Mouse (Mus musculus) yolk sac, embryonic 10.5 days (tissue): ENCODE measurements around the gene Sipa1l2.

Source experiments
- DNase-seq: peaks from one replicate; pipeline ENCODE4 v3.0.0-alpha.2; 2017; ENCODE audit warnings: low spot score

Gene Sipa1l2

GRCm38 (mm10) chr8:125462901-125463300 lies 106.7 kb downstream of the Sipa1l2 start:
- no peak for DNase-seq

DNA sequence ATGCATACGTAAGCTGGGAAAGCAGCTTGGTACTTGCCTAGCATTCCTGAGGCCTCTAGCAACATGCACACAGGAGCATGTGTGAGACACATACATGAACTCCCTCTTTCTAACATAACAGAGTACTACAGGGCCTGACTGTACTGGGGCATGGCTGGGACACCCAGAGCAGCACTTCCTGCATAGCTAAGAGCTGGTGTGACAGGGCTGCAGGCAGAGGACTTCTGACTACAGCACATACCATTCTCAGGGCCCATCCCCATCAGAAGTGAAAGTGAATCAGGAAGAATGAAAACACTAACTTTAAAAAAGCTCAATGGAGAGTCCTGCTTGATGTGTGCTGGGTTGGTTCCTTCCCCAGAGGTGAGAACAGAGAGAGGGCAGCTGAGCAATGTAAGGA lies 108.1 kb downstream of the Sipa1l2 start:
- DNase-seq, result no peak

DNA sequence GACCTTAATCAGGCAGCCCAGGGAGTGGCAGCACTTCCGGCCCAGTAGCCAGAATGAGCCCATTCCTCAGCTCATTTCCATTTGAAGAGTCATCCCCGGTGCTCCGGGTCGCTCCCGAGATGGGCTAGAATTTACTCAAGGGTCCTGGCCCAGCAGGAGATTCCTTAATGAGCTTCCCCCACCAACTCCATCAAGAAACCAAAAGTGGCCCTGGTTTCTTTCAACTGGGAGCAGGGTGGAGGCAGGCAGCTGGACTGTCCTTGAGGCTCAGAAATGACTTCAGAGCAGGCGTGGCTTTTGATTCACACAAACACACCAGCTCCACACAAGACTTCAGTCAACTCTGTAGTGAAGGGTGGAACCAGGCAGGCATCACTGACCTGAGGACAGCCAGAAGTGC lies 109.0 kb downstream of the Sipa1l2 start:
- no peak for DNase-seq

DNA sequence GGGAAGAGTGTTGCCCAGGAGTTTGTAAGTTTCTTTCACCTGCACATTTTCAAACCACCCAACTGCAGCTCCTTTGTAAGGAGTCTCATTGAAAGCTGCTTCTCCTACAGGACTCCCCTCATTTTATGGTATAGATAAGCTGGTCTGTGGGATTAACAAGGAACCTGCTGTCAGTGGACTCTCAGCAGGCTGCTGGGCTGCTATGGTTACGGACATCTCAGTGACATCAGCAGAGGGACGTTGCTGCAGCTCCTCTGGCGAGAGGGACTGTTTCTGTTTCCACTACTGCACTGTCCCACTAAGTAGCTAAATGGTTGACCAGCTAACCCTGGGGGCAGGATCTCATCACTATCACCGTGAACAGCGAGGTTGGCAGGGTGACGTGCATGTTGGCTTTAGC lies 120.6 kb downstream of the Sipa1l2 start:
- DNase-seq, result no peak

- no peak for DNase-seq
Observed at GRCm38 (mm10) chr8:125447543-125447942, 122.1 kb downstream of the Sipa1l2 start.

GRCm38 (mm10) chr8:125446236-125446635 lies 123.4 kb downstream of the Sipa1l2 start:
- peak; percentile 66 for DNase-seq

DNA sequence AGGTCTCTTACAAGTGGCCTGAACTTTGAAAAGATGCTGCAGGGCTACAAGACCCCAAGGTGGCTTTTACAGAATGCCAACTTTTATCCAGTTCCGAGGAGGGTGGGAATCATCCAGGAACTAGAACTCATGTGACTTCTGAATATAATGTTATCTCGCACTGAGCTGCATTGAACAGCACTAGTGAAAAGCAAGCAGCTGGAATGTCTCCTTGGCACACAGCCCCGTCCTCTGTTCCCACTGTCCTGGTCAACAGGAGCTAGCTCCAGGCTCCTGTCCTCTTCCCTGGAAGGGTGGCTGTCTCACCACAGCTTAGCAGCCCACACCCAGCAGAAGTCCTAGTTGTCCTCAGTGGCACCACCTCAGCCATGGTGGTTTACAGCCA lies 124.4 kb downstream of the Sipa1l2 start:
- no peak for DNase-seq

GRCm38 (mm10) chr8:125444457-125445224 lies 125.0 kb downstream of the Sipa1l2 start:
- peak; percentile 83 for DNase-seq

GRCm38 (mm10) chr8:125435320-125436100 lies 134.1 kb downstream of the Sipa1l2 start:
- no peak for DNase-seq

- no peak for DNase-seq
Observed at GRCm38 (mm10) chr8:125434151-125434550, 135.5 kb downstream of the Sipa1l2 start.

DNA sequence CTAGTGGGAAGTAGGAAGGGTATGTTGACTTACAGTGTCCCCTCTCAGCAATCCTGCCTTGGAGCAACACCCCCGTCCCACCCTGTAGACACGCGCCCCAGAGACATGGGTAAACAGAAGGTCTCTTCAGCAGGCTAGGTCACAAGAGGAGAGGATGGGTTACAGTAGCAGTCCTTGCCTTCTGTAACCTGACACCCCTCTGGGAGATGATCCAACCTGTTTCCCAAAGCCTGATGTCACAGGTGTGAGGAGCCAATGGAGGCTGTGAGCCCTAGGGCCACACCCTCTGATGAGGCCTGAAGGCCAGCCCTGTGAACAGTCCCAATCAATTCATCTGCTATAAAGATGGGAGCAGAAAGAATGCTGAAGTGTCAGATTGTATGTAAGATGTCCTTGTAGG lies 138.3 kb downstream of the Sipa1l2 start:
- no peak for DNase-seq

DNA sequence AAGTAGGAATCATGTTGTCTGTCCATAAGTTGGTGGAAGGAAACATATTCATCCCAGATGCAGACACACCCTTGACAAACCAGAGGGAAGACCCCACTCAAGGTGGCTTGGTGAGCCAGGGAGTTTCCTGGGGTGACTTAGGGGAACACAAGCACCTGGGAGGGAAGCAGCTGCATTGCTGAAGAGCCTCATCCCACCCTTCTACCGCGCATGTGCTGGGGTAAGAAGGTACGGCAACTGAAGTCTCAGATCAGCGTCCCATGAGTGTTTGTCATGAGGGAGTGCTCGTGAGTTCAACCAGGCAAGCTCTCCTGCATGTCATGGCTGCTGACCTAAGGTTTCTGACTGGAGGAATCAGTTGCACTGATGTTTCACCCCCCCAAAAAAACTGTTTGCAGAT lies 138.8 kb downstream of the Sipa1l2 start:
- DNase-seq, result no peak

DNA sequence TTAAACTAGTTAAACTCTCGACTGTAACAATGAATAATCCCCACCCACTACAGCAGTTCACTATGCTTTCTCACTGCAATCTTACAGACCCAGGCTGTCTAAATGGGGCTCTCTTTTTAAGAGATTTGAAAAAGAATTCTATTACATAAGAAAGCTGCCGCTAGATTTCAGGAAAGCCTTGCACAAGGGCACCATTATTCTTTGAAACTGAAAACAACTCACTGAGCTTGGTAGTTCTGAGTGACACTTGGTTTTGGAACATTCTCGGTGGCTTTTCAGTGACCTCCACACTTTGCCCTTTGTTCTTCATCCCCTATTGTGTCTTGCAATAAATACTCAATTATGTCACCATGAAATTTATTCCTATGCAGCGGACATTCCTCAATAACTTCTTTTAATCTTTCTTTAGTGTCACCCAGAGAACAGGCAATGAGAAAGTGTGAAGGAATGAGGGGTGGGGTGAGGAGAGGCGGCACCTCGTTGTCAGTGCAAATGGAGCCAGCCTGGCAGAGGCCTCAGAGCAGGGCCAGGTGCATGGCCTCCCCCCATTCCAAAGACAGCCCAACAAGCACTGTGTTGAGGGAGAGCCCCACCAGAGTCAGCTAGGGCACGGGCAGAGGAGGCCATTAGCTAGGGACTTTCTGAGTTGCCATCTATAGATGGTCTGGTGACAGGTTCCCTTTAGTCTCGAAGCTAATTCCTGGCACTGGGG lies 140.5 kb downstream of the Sipa1l2 start:
- DNase-seq, result no peak

DNA sequence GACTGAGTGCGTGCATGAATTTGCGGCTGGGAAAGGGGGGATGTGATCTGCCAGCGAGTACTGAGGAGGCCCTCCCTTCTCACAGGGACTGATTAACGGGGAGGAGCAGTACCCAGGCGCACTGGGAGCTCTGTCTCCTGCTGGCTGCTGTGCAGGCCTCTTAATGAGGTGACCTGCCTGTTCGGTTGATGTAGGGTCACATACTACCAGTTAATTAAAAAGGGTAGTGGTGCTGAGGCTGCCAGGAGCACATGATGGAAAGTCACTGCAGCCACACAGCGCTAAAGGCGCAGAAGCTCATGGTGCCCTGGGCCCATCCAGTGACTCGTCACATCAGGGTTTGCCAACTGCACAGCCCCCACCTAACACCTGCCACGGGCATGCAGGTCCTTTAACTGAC lies 145.7 kb downstream of the Sipa1l2 start:
- DNase-seq, result no peak

DNA sequence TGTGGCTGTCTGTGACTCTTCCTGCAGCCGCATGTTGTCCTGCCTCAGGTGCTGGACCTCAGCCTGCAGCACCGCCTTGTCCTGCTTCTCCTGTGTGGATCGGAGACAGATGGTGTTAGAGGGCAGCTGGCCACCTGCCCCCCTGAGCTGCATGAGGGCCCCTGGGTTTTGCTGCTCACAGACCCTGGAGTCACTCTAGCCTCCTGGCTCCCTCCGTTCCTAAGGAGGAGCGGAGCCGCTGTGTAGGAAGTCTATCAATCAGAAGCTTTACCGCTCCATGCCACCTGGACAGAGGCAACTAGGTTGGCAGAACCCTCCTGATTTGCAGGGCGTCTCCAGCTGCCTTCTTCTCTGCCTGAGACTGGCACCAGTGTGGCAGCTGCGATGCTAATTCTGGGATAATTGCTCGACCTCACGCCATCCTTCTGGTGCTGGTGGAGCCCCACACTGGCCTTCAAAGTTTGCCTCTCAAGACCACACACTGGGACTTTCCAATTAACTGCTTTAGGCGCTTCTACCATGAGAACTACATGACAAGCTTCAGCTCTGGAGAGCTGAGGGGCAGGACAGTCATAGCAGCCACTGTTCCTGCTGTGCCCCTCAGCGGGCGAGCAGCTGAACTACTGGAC lies 150.3 kb downstream of the Sipa1l2 start:
- no peak for DNase-seq

- DNase-seq, result peak; percentile 78
Observed at GRCm38 (mm10) chr8:125416146-125416545, 153.5 kb downstream of the Sipa1l2 start.

DNA sequence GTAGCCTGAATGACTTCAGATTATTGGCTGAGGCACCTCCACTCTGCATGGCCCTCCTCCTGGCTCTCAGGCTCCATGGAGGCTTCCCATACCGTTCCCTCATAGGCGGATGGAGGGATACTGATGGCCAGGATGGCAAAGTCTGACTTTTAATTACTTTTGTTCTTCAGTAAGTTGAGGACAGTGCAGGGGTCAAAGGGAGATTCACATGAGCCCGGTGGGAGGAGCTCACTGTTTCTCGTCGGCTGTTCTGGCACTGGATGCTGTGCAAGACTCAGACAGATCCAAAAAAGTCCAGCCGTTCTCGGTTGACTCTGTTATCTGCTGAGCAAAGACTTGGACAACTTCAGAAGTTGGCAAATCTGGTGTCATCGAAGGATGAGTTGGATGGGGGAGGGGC lies 155.0 kb downstream of the Sipa1l2 start:
- no peak for DNase-seq

DNA sequence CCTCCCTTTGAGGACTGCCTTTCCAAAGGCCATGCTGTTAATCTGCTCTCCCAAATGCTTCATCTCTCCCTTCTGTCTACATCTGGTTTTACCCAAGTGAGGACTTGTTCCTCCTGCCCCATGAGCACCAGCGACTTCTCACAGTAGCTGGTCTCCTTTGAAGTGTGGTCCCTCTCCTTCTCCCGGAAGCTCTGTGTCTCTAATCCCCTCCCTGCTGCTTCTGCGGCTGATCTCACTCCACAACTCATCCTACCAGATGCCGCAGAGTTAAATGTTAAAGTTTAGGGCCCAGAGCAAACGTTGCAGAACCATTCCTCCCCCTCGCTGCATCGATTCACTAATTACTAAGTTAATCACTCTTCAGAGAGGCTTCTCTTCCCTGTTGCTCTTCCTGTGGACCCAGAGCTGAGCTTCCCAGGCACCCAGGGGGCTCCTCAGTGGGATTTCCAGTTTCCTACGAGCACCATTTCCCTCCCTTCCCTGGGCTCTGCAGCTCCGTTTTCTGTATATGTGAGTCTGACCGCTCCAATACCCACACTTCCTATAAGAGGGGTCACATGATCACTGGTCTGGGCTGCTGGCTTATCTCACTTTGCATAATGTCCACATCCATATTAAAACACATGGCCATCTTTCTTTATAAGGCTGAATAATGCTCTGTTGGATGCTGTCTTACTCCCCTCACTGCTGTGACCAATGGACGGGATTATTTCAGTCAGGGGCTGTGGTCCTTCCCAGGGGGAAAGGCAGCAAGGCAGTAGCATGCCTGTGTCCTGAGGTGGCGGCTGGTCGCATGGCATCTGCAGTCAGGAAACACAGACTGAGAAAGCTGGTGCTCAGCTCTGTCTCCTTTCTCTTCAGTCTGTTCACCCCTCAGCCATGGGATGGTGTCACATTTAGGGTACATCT lies 156.4 kb downstream of the Sipa1l2 start:
- peak; percentile 22 for DNase-seq

GRCm38 (mm10) chr8:125410646-125411045 lies 159.0 kb downstream of the Sipa1l2 start:
- DNase-seq, result no peak

- no peak for DNase-seq
Observed at GRCm38 (mm10) chr8:125407672-125408071, 161.9 kb downstream of the Sipa1l2 start.

- no peak for DNase-seq
Observed at GRCm38 (mm10) chr8:125406453-125406852, 163.2 kb downstream of the Sipa1l2 start.
